ENCODE assay signal across 32 mouse cellular contexts in genomic region chr13:53333769-53334168, GRCm38 (mm10). TPM values are rescaled to one million over a fixed set of nuclear protein-coding genes. Genes with fewer than 3 reads are reported as not detected.
"Had no signal": no experiment of that assay in that cellular context is flagged by ENCODE, and none has a peak within 500 bp of the region (broad histone marks: within the 10 kb centered on the region; RNA-seq: fewer than 3 reads in every experiment).

No protein-coding gene starts in this region.

- H3K4me1 ChIP-seq: limb, embryonic 10.5 days; limb, embryonic 12.5 days; limb, embryonic 15.5 days; liver, embryonic 12.5 days; liver, embryonic 13.5 days; liver, embryonic 15.5 days; lung, embryonic 15.5 days; megakaryocyte, embryonic 14.5 days; midbrain, embryonic 10.5 days; midbrain, embryonic 12.5 days; midbrain, embryonic 13.5 days; midbrain, embryonic 15.5 days had no signal

- H3K27ac ChIP-seq: limb, embryonic 10.5 days; limb, embryonic 12.5 days; limb, embryonic 13.5 days; limb, embryonic 15.5 days; liver, embryonic 12.5 days; liver, embryonic 13.5 days; liver, embryonic 14.5 days; liver, embryonic 15.5 days; lung, embryonic 15.5 days; macrophage; midbrain, embryonic 10.5 days; midbrain, embryonic 12.5 days; midbrain, embryonic 13.5 days; midbrain, embryonic 15.5 days had no signal

- DNase-seq: left cerebral cortex, postnatal 4 days; liver; liver, embryonic 13.5 days; liver, postnatal 0 days; lung, adult 18-20 months; lung, adult 2 months; lung, embryonic 14.5 days; lung, postnatal 10 days; lung, postnatal 14 days; lung, postnatal 36 days; lung, postnatal 4 days; midbrain, embryonic 14.5 days had no signal

- H3K4me3 ChIP-seq: limb, embryonic 10.5 days; limb, embryonic 12.5 days; limb, embryonic 13.5 days; limb, embryonic 15.5 days; liver, embryonic 12.5 days; liver, embryonic 13.5 days; liver, embryonic 15.5 days; lung, embryonic 15.5 days; megakaryocyte, embryonic 14.5 days; midbrain, embryonic 10.5 days; midbrain, embryonic 12.5 days; midbrain, embryonic 13.5 days; midbrain, embryonic 15.5 days; myocyte had no signal

- ATAC-seq: liver, embryonic 12.5 days; liver, postnatal 0 days; lung, postnatal 0 days; midbrain, embryonic 13.5 days; midbrain, embryonic 15.5 days; midbrain, embryonic 16.5 days had no signal

- H3K27me3 ChIP-seq: limb, embryonic 12.5 days; limb, embryonic 13.5 days; limb, embryonic 15.5 days; liver, embryonic 12.5 days; liver, embryonic 13.5 days; liver, embryonic 15.5 days; lung, embryonic 15.5 days; megakaryocyte, embryonic 14.5 days; midbrain, embryonic 12.5 days; midbrain, embryonic 13.5 days; midbrain, embryonic 15.5 days had no signal

RNA-seq across cellular contexts. Expression of gene Ror2, which starts 47.8 kb away (rescaled TPM):
- total RNA-seq: liver, adult 2 months; megakaryocyte, adult 5-6 weeks; monocyte, adult 5-6 weeks had no signal
- polyA plus RNA-seq: macrophage had no signal
